Mouse (Mus musculus) testis, adult 2 months (tissue): ENCODE data around the gene B2m. TPM values are rescaled to one million over a fixed set of nuclear protein-coding genes. Genes with fewer than 3 reads are reported as not detected.

ENCODE experiments used
- H3K27ac ChIP-seq: fragments of 200-500 bp; 2 replicates; pipeline ENCODE4 v1.5.1; 2012; ENCODE audit warnings: low read depth, low read length; ENCODE audit not compliant: control insufficient read depth, insufficient read depth
- H3K27me3 ChIP-seq: fragments of 200-500 bp; 2 replicates; pipeline ENCODE4 v1.6.1; 2012; ENCODE audit warnings: mild to moderate bottlenecking, low read length, moderate library complexity; ENCODE audit not compliant: control insufficient read depth, insufficient read depth
- H3K36me3 ChIP-seq: fragments of 200-500 bp; 2 replicates; pipeline ENCODE4 v1.6.1; 2012; ENCODE audit warnings: mild to moderate bottlenecking, low read length; ENCODE audit not compliant: control insufficient read depth, insufficient read depth
- H3K4me1 ChIP-seq: fragments of 200-500 bp; 2 replicates; pipeline ENCODE4 v1.6.1; 2012; ENCODE audit warnings: low read length; ENCODE audit not compliant: control insufficient read depth, insufficient read depth
- H3K4me3 ChIP-seq: fragments of 200-500 bp; 2 replicates; pipeline ENCODE4 v1.5.1; 2012; ENCODE audit warnings: low read depth, mild to moderate bottlenecking, low read length, moderate library complexity, mixed read lengths; ENCODE audit not compliant: control insufficient read depth
- CTCF ChIP-seq: fragments of 200-500 bp; IDR thresholded peaks from 2 replicates; pipeline ENCODE4 v1.5.1; 2012; ENCODE audit warnings: low read depth, mild to moderate bottlenecking, inconsistent platforms, low read length, moderate library complexity; ENCODE audit not compliant: control insufficient read depth, insufficient read depth, insufficient replicate concordance
- POLR2A ChIP-seq: fragments of 200-500 bp; IDR thresholded peaks from 2 replicates; pipeline ENCODE4 v1.6.1; 2012; ENCODE audit warnings: low read depth, mild to moderate bottlenecking, inconsistent platforms, low read length, moderate library complexity; ENCODE audit not compliant: control insufficient read depth
- polyA plus RNA-seq: library from polyadenylated mRNA; depleted of rRNA; stranded (reverse); fragments of >200 nt; gene quantifications from 2 replicates; pipeline ENCODE4 v1.2.3, GENCODE M21; 2012; rRNA removed

B2m gene
- polyA plus RNA-seq, 1 experiment: 35.8 TPM

- no peak; the same call in 1 of the 2 replicates for TF ChIP-seq CTCF
- TF ChIP-seq POLR2A: no peak
- no peak overlapping the region for H3K27ac ChIP-seq
- no peak overlapping the region for H3K4me3 ChIP-seq
- H3K4me1 ChIP-seq: no peaks in the 10 kb centered on the region
- H3K27me3 ChIP-seq: no peaks in the 10 kb centered on the region
- no peaks in the 10 kb centered on the region for H3K36me3 ChIP-seq
These were observed 47.0 kb downstream of the B2m start for GRCm38 (mm10) chr2:122194509-122194929.

GRCm38 (mm10) chr2:122201501-122201900, 54.0 kb downstream of the B2m start:
- no peaks in the 10 kb centered on the region for H3K36me3 ChIP-seq
- no peak overlapping the region for H3K27ac ChIP-seq
- no peaks in the 10 kb centered on the region for H3K27me3 ChIP-seq
- H3K4me1 ChIP-seq: no peaks in the 10 kb centered on the region
- TF ChIP-seq CTCF: no peak
- no peak for TF ChIP-seq POLR2A
- no peak overlapping the region for H3K4me3 ChIP-seq

Other genes starting within 250 kb of the B2m start
- gene Ctdspl2, start 191.7 kb upstream of the B2m start, polyA plus RNA-seq: 11.2 and 14.1 TPM in 2 replicates
- 5.4 and 5.6 TPM in 2 replicates for gene Mageb3, start 191.6 kb upstream of the B2m start, polyA plus RNA-seq
- 8.9 and 9.4 TPM in 2 replicates for gene Eif3j1, start 119.1 kb upstream of the B2m start, polyA plus RNA-seq
- 6.4 and 8.0 TPM in 2 replicates for gene Spg11, start 29.3 kb upstream of the B2m start, polyA plus RNA-seq
- 108 and 122 TPM in 2 replicates for gene Trim69, start 13.0 kb downstream of the B2m start, polyA plus RNA-seq
- 0.40 and 0.86 TPM in 2 replicates for gene Patl2, start 38.5 kb downstream of the B2m start, polyA plus RNA-seq
- 1.3 and 1.6 TPM in 2 replicates for gene Terb2, start 38.6 kb downstream of the B2m start, polyA plus RNA-seq
- 740 and 863 TPM in 2 replicates for gene Sord, start 87.1 kb downstream of the B2m start, polyA plus RNA-seq
- 0.06 and 0.11 TPM in 2 replicates for gene Duox2, start 150.8 kb downstream of the B2m start, polyA plus RNA-seq
- 0.06 and 0.08 TPM in 2 replicates for gene Duoxa2, start 151.2 kb downstream of the B2m start, polyA plus RNA-seq
- 0.12 and 0.41 TPM in 2 replicates for gene Duoxa1, start 166.0 kb downstream of the B2m start, polyA plus RNA-seq
- 0.07 and 0.09 TPM in 2 replicates for gene Duox1, start 168.0 kb downstream of the B2m start, polyA plus RNA-seq
- gene Shf, start 221.5 kb downstream of the B2m start, polyA plus RNA-seq: 16.7 and 19.4 TPM in 2 replicates